Mouse (Mus musculus): ENCODE results near the gene Anks1b.

Gene Anks1b

GRCm38 (mm10) chr10:89975431-89975841 is 102.1 kb downstream of the Anks1b start:
- DNase-seq: no peak

GRCm38 (mm10) chr10:89976577-89976976 is 103.3 kb downstream of the Anks1b start:
- DNase-seq: no peak

GRCm38 (mm10) chr10:89994171-89994570 is 120.9 kb downstream of the Anks1b start:
- no peak for DNase-seq

GRCm38 (mm10) chr10:89995621-89996428 is 122.5 kb downstream of the Anks1b start:
- DNase-seq: no peak

- no peak for DNase-seq
Measured at GRCm38 (mm10) chr10:90003980-90004729, 130.8 kb downstream of the Anks1b start.

- DNase-seq: no peak
Measured at GRCm38 (mm10) chr10:90004882-90005281, 131.6 kb downstream of the Anks1b start.

GRCm38 (mm10) chr10:90033037-90033436 is 159.7 kb downstream of the Anks1b start:
- no peak for DNase-seq

GRCm38 (mm10) chr10:90043287-90043686 is 170.0 kb downstream of the Anks1b start:
- no peak for DNase-seq

GRCm38 (mm10) chr10:90043773-90044172 is 170.5 kb downstream of the Anks1b start:
- no peak for DNase-seq

GRCm38 (mm10) chr10:90044229-90044628 is 170.9 kb downstream of the Anks1b start:
- DNase-seq: no peak

- no peak for DNase-seq
Measured at GRCm38 (mm10) chr10:90068651-90069050, 195.3 kb downstream of the Anks1b start.

GRCm38 (mm10) chr10:90077930-90078329 is 204.6 kb downstream of the Anks1b start:
- DNase-seq: no peak

GRCm38 (mm10) chr10:90081151-90081550 is 207.8 kb downstream of the Anks1b start:
- DNase-seq: no peak

GRCm38 (mm10) chr10:90081630-90082029 is 208.3 kb downstream of the Anks1b start:
- DNase-seq: no peak

GRCm38 (mm10) chr10:90093877-90094276 is 220.6 kb downstream of the Anks1b start:
- DNase-seq: no peak

- peak; percentile 97 for DNase-seq
Measured at GRCm38 (mm10) chr10:90112662-90113061, 239.4 kb downstream of the Anks1b start.

- no peak for DNase-seq
Measured at GRCm38 (mm10) chr10:90116867-90117266, 243.6 kb downstream of the Anks1b start.

GRCm38 (mm10) chr10:90117836-90118235 is 244.5 kb downstream of the Anks1b start:
- no peak for DNase-seq

- DNase-seq: no peak
Measured at GRCm38 (mm10) chr10:90137538-90137937, 264.2 kb downstream of the Anks1b start.

- DNase-seq: no peak
Measured at GRCm38 (mm10) chr10:90140947-90141346, 267.6 kb downstream of the Anks1b start.

GRCm38 (mm10) chr10:90144444-90144843 is 271.1 kb downstream of the Anks1b start:
- DNase-seq: no peak

GRCm38 (mm10) chr10:90151510-90151909 is 278.2 kb downstream of the Anks1b start:
- no peak for DNase-seq

GRCm38 (mm10) chr10:90169941-90170580 is 296.8 kb downstream of the Anks1b start:
- DNase-seq: no peak

GRCm38 (mm10) chr10:90190366-90190765 is 317.1 kb downstream of the Anks1b start:
- DNase-seq: no peak
